8 mouse cellular contexts compared by ENCODE assay signal in the genomic region with DNA sequence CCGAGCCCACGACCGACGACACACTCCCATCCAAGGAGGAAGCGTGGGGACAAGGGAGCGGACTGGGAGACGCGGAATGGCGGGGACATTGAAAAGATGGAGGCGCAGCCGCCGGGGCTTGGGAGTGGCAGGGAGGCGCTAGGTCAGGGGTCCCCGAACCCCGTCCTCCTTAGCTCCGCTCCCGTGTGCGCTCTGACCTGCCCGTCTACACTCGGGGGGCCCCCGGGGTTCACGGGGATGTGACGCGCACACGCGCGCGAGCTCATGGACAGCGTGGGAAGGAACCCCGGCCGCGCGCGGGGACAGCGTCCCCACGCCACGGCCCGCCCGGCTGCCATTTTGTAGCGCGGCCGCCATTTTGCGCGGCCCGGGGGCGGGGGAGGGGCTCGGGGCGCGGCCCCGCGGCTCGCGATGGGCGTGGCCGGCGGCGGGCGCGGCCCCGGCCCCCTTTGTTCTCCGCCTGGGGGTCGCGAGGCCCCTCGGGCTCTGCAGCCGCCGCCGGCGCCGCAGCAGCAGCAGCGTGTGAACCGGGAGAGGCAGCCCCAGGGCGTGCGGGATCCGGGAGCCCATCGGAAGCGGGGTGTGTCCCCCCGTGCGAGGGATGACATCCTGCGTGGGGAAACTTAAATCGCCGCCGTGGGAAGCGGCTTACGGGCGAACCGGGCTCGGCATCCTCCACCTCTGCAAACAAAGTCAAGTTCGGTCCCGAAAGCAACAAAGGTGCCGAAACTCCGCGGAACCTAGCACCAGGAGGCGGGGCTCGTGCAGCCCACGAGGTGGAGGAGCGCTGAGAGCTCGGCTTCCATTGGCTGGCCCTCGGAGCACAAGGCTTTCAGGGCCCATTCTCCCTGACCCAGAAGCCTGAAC. TPM values are rescaled to one million over a fixed set of nuclear protein-coding genes. Genes with fewer than 3 reads are reported as not detected.
DNase-seq lines count a peak whose midpoint lies in the region; ATAC-seq and TF ChIP-seq lines count a peak whose summit lies in the region.

No protein-coding gene starts in this region.

- peak overlapping the region; percentile 99 for H3K9ac ChIP-seq in lung, embryonic 16.5 days (ENCODE audit: low read length)

- peaks cover 29% of the 10 kb centered on the region for H3K4me1 ChIP-seq in G1E (ENCODE audit: insufficient read depth, low read depth, low read length)
- no peaks in the 10 kb centered on the region; the same call in 1 of the 2 replicates for H3K4me1 ChIP-seq in cerebellum, adult 2 months (ENCODE audit: control insufficient read depth, insufficient read depth, low read length)
- H3K4me1 ChIP-seq in lung, embryonic 16.5 days (replicated peaks; ENCODE audit: control insufficient read depth, insufficient read depth, low read length) = peaks cover 8% of the 10 kb centered on the region; the same call in 1 of the 2 replicates

- H3K4me3 ChIP-seq in G1E (ENCODE audit: low read depth, low read length) = peak overlapping the region; percentile 92
- H3K4me3 ChIP-seq in cerebellum, adult 2 months (replicated peaks; ENCODE audit: insufficient read depth, low read depth, low read length) = peak overlapping the region; percentile 100
- peak overlapping the region; percentile 82 for H3K4me3 ChIP-seq in lung, embryonic 16.5 days (ENCODE audit: low read length)

- TF ChIP-seq CTCF in G1E (IDR thresholded peaks at IDR 0.05; ENCODE audit: low read depth, low read length) = no peak
- no peak for TF ChIP-seq CTCF in cerebellum, adult 2 months (IDR thresholded peaks at IDR 0.05; ENCODE audit: borderline replicate concordance, insufficient read depth, low read depth, low read length)

- under 1% methylated on average over 87 of the region's 98 CpGs for WGBS in cerebellum, adult 2 months
- WGBS in lung, embryonic 16.5 days = under 1% methylated on average over 90 of the region's 98 CpGs

- H3K36me3 ChIP-seq in G1E (replicated peaks) = no peaks in the 10 kb centered on the region
- no peaks in the 10 kb centered on the region for H3K36me3 ChIP-seq in lung, embryonic 16.5 days (ENCODE audit: control insufficient read depth, insufficient read depth, low read length)

- H3K4me2 ChIP-seq in lung, embryonic 16.5 days (ENCODE audit: low read depth, low read length) = peak overlapping the region; percentile 99

- no peaks in the 10 kb centered on the region for H3K27me3 ChIP-seq in G1E (ENCODE audit: insufficient read depth, low read length)
- no peaks in the 10 kb centered on the region for H3K27me3 ChIP-seq in cerebellum, adult 2 months (ENCODE audit: control insufficient read depth, insufficient read depth, low read length)
- H3K27me3 ChIP-seq in lung, embryonic 16.5 days (ENCODE audit: control insufficient read depth, insufficient read depth, low read depth, low read length) = no peaks in the 10 kb centered on the region

- peak; percentile 58 for TF ChIP-seq POLR2A in cerebellum, adult 2 months (IDR thresholded peaks at IDR 0.05; ENCODE audit: borderline replicate concordance, insufficient read depth, low read length)

- no peaks in the 10 kb centered on the region for H3K9me3 ChIP-seq in G1E (replicated peaks)
- H3K9me3 ChIP-seq in lung, embryonic 16.5 days (ENCODE audit: control insufficient read depth, low read length) = no peaks in the 10 kb centered on the region

- H3K27ac ChIP-seq in cerebellum, adult 2 months (ENCODE audit: insufficient read depth, low read length) = peak overlapping the region; percentile 100
- peak overlapping the region; percentile 100 for H3K27ac ChIP-seq in lung, embryonic 16.5 days (ENCODE audit: low read length)

- ATAC-seq in G1E (ENCODE audit: extremely low read depth, insufficient number of reproducible peaks, low FRiP score, poor library complexity, severe bottlenecking) = peak; percentile 65
- ATAC-seq in hematopoietic stem cell, adult 5-6 weeks (replicated peaks in 1 of 2; ENCODE audit: insufficient read depth in 1 of 2, low FRiP score in 2 of 2, low TSS enrichment in 1 of 2, low read depth in 1 of 2, poor library complexity in 2 of 2, severe bottlenecking in 2 of 2) = peak; percentile 76 to 81
- ATAC-seq in lung, embryonic 16.5 days (ENCODE audit: low read depth) = peak; percentile 80

- peak; percentile 75 for DNase-seq in G1E (ENCODE audit: low spot score)
- DNase-seq in cerebellum, adult 2 months = peak; percentile 88 to 89
- peak; percentile 90 for DNase-seq in forelimb bud, embryonic 11.5 days (ENCODE audit: low read depth, low spot score)
- peak; percentile 88 for DNase-seq in layer of hippocampus, adult 9-11 months
- peak; percentile 61 for DNase-seq in ovary, postnatal 10 days (ENCODE audit: low spot score)
- DNase-seq in thymus, postnatal 10 days (ENCODE audit: low spot score in 2 of 2) = peak; percentile 79 to 84

RNA-seq across cellular contexts. Expression of gene Spen, which starts 8.2 kb away (rescaled TPM):
- total RNA-seq in G1E (2014; fragmentation: Nextera tagmentation) (100 and 118 TPM in 2 replicates), G1E (2017) (19.2 and 21.4 TPM in 2 replicates)
- 149 and 188 TPM in 2 replicates for polyA plus RNA-seq in G1E (2012)
- polyA plus RNA-seq in cerebellum, adult 2 months (2012; rRNA removed) = 16.6 and 18.6 TPM in 2 replicates
- total RNA-seq in hematopoietic stem cell, adult 5-6 weeks (2017) = 26.7 and 39.0 TPM in 2 replicates
- 6.9 and 7.4 TPM in 2 replicates for polyA plus RNA-seq in lung, embryonic 16.5 days (2015; fragmentation: Nextera tagmentation; extraction: Ambion mirVana)

RNA-seq across cellular contexts. Expression of gene Fblim1, which starts 59.3 kb away (rescaled TPM):
- not detected in 2 replicates for total RNA-seq in G1E (2014; fragmentation: Nextera tagmentation)
- total RNA-seq in G1E (2017) = 0.11 TPM in 1 of 2 replicates, not detected in the other
- polyA plus RNA-seq in G1E (2012) = not detected in 2 replicates
- 2.3 and 2.6 TPM in 2 replicates for polyA plus RNA-seq in cerebellum, adult 2 months (2012; rRNA removed)
- total RNA-seq in hematopoietic stem cell, adult 5-6 weeks (2017) = 0.13 and 0.35 TPM in 2 replicates
- 71.4 and 76.1 TPM in 2 replicates for polyA plus RNA-seq in lung, embryonic 16.5 days (2015; fragmentation: Nextera tagmentation; extraction: Ambion mirVana)

Comparison
In these comparisons a context has a peak if more than half of its experiments do, and no peak if none do; other contexts are left out.
1. Peak in every context shown above with its lines: DNase-seq, ATAC-seq, H3K4me3 ChIP-seq and H3K27ac ChIP-seq.
2. RNA of gene Fblim1, which starts 59.3 kb away (polyA plus RNA-seq): 71.4 to 76.1 TPM in lung, embryonic 16.5 days; 2.3 to 2.6 TPM in cerebellum, adult 2 months and not detected in G1E; every median in the first group is over 10 times any median in the second.